Mouse (Mus musculus) heart, embryonic 12.5 days (tissue): ENCODE measurements around the gene Ppp6r3. TPM values are rescaled to one million over a fixed set of nuclear protein-coding genes. Genes with fewer than 3 reads are reported as not detected.
"Not testable (repeated sequence)": the region's sequence is repeated elsewhere in the genome, so short reads cannot be mapped to it uniquely, and the experiment has no call there.

ENCODE experiments used
- ATAC-seq: fragments of 200-750 bp; cut with Nextera tagmentation; 2 replicates; pipeline ENCODE4 v1.8.0; 2017; ENCODE audit warnings: moderate TSS enrichment, moderate library complexity; ENCODE audit not compliant: insufficient number of reproducible peaks, low FRiP score
- H3K27ac ChIP-seq: fragments of 300-500 bp; sonication (generic); 2 replicates; pipeline ENCODE4 v1.5.1; 2016; ENCODE audit warnings: mild to moderate bottlenecking, moderate library complexity; ENCODE audit not compliant: poor library complexity, severe bottlenecking
- H3K27me3 ChIP-seq: fragments of 300-500 bp; sonication (generic); replicated peaks from 2 replicates; pipeline ENCODE4 v1.6.1; 2016; ENCODE audit warnings: mild to moderate bottlenecking, moderate library complexity
- H3K36me3 ChIP-seq: fragments of 300-500 bp; sonication (generic); 2 replicates; pipeline ENCODE4 v1.6.1; 2016; ENCODE audit warnings: mild to moderate bottlenecking, moderate library complexity
- H3K4me1 ChIP-seq: fragments of 300-500 bp; sonication (generic); replicated peaks from 2 replicates; pipeline ENCODE4 v1.6.1; 2016; ENCODE audit warnings: mild to moderate bottlenecking
- H3K4me2 ChIP-seq: fragments of 300-500 bp; sonication (generic); 2 replicates; pipeline ENCODE4 v1.6.1; 2016; ENCODE audit warnings: mild to moderate bottlenecking, moderate library complexity
- H3K4me3 ChIP-seq: fragments of 300-500 bp; sonication (generic); 2 replicates; pipeline ENCODE4 v1.5.1; 2016; ENCODE audit warnings: mild to moderate bottlenecking
- H3K9ac ChIP-seq: fragments of 300-500 bp; sonication (generic); 2 replicates; pipeline ENCODE4 v1.6.1; 2016; ENCODE audit warnings: mild to moderate bottlenecking, moderate library complexity
- H3K9me3 ChIP-seq: fragments of 300-500 bp; sonication (generic); replicated peaks from 2 replicates; pipeline ENCODE4 v1.6.1; 2016; ENCODE audit warnings: mild to moderate bottlenecking, moderate library complexity
- WGBS: fragments of 180-500 bp; shearing (Covaris S2); methylation state at CpG from one replicate; pipeline ENCODE4 v1.1.7; 2016; 5-methylcytosine and 5-hydroxymethylcytosine counted together
- polyA plus RNA-seq: library from polyadenylated mRNA; unstranded; fragments of >200 nt; fragmentation: Nextera tagmentation; extraction: Ambion mirVana; gene quantifications from 2 replicates; pipeline ENCODE4 v1.2.1, GENCODE M21; 2016

Gene Ppp6r3
- polyA plus RNA-seq, 1 experiment from 2014 or later = 59.5 TPM

DNA sequence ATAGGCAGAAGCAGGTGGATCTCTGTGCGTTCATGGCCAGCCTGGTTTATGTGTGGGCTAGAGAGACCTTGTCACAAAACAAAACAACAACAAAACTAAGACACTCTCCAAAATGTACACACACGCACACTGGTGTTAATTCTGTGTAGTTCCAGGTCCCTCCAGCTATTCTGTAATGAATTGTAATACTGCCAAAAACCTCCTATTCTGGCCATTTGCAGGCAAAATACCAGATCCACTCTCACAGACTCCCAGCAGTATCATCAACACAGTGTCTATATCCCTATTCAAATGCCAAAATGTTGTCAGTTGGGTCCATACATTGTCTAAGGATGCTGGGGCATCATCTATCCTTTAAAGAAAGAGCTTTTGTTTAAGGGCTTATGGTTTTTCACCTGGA, 30.6 kb downstream of the Ppp6r3 start:
- Histone ChIP-seq H3K36me3 (peaks cover 26% of the 10 kb centered on the region), H3K9ac (no peak overlapping the region), H3K27me3 (no peaks in the 10 kb centered on the region), H3K4me3 (no peak overlapping the region), H3K4me1 (no peaks in the 10 kb centered on the region; the same call in none of the 2 replicates), H3K4me2 (no peak overlapping the region), H3K9me3 (no peaks in the 10 kb centered on the region), H3K27ac (no peak overlapping the region)
- 98% methylated on average over 2 of the region's 2 CpGs for WGBS
- no peak for ATAC-seq

DNA sequence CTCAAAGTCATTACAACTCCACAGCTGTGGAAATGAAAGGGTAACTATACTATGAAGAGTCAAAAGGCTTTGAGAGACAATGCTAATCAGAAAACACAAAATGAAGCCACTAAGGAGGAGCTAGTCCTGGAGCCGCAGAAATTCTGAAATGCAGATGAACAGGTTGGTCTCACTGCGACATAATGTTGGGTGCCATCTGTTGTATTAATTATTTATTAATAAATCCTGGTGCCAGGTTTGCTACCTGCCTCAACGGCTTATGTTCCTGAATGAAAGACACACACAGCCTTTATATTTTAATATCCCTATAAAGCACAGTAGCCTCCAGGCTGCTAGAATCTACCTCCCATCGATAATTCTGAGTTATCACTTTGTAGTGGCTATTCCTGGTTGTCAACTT, 33.0 kb downstream of the Ppp6r3 start:
- 91% methylated on average over 4 of the region's 4 CpGs for WGBS
- Histone ChIP-seq H3K9me3 (no peaks in the 10 kb centered on the region), H3K9ac (no peak overlapping the region), H3K4me2 (no peak overlapping the region), H3K4me1 (no peaks in the 10 kb centered on the region; the same call in none of the 2 replicates), H3K27ac (no peak overlapping the region), H3K27me3 (no peaks in the 10 kb centered on the region), H3K36me3 (peaks cover 24% of the 10 kb centered on the region), H3K4me3 (no peak overlapping the region)
- ATAC-seq = no peak

DNA sequence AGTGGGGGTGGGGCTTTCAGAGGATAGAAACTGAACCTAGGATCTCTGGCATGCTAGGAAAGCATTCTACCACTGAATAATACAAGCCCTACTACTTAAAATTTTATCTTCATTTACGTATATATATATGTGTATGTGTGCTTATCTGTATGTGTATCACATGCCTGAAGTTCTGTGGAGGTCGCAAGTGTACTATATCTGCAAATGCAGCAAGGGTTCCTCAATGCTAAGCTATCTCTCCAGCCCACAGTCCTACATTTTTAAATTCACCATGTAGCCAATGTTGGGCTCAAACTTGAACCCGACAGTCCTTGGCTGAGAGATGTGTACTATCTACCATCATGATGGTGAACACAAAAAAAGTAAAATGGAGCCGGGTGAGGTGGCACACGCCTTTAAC, 34.6 kb downstream of the Ppp6r3 start:
- no peak overlapping the region for H3K9ac ChIP-seq
- no peak for ATAC-seq
- 90% methylated on average over 5 of the region's 5 CpGs for WGBS
- H3K4me3 ChIP-seq = no peak overlapping the region
- H3K27me3 ChIP-seq = no peaks in the 10 kb centered on the region
- no peaks in the 10 kb centered on the region for H3K9me3 ChIP-seq
- H3K36me3 ChIP-seq = peaks cover 23% of the 10 kb centered on the region
- H3K27ac ChIP-seq = no peak overlapping the region
- no peak overlapping the region for H3K4me2 ChIP-seq
- H3K4me1 ChIP-seq = no peaks in the 10 kb centered on the region; the same call in 1 of the 2 replicates

DNA sequence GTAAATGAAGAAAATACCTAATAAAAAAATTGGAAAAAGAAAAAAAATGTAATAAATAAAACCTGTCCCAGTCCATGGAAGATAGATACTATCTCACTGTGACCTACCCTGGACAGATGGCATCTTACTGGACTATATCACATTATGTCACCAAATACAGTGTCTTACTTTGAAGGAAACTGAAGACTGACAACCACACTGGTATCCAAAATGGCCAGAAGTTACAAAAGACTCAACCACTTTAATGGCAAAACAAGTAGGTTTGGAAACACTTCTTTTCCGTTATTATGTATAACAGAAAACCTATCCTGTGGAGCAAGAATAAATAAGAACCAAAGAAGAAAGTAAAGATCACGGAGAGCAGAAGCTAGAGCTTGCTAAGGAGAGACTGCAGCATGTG, 35.3 kb downstream of the Ppp6r3 start:
- Histone ChIP-seq H3K36me3 (peaks cover 23% of the 10 kb centered on the region), H3K4me1 (peaks cover 7% of the 10 kb centered on the region; the same call in 1 of the 2 replicates), H3K27ac (no peak overlapping the region), H3K9ac (no peak overlapping the region), H3K9me3 (no peaks in the 10 kb centered on the region), H3K4me3 (no peak overlapping the region), H3K4me2 (no peak overlapping the region), H3K27me3 (no peaks in the 10 kb centered on the region)
- no peak for ATAC-seq
- WGBS = 94% methylated on average over 2 of the region's 2 CpGs

DNA sequence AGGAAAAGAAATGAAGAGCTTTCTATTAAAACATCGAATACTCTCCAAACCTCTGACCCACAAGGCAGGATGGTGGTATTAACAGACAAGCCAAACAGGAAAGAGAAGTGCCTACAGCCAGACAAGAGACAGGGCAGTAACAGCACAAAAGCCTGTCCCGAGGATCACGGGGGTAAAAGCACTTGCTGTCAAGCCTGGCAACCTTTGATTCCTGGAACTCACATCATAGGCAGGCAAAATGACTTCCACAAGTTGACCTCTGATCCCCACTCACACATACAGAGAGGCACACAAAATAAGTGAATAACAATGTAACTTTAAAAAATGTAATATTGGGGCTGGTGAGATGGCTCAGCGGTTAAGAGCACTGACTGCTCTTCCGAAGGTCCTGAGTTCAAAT, 36.1 kb downstream of the Ppp6r3 start:
- ATAC-seq = no peak
- peaks cover 15% of the 10 kb centered on the region for H3K4me1 ChIP-seq
- no peak overlapping the region for H3K9ac ChIP-seq
- WGBS = 88% methylated on average over 5 of the region's 5 CpGs
- no peak overlapping the region for H3K4me2 ChIP-seq
- no peak overlapping the region for H3K27ac ChIP-seq
- no peaks in the 10 kb centered on the region for H3K27me3 ChIP-seq
- peaks cover 23% of the 10 kb centered on the region for H3K36me3 ChIP-seq
- no peak overlapping the region for H3K4me3 ChIP-seq
- no peaks in the 10 kb centered on the region for H3K9me3 ChIP-seq

DNA sequence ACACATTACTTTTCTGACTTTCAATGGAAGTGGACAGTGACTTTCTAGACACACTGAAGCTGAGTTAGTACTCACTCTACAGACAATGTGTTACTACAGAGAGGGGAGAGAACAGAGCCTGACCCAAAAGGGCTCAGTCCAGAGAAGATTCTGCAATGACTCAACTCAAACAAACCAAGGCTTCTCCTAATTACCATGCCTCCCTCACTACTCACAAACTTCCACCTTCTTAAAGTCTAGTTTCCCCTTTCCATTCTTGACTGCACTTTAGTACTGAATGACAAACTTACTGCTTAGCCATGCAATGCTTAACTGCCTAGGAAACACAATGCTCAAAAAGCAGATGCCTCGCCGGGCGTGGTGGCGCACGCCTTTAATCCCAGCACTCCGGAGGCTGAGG, 37.9 kb downstream of the Ppp6r3 start:
- no peak overlapping the region for H3K4me2 ChIP-seq
- H3K9me3 ChIP-seq = no peaks in the 10 kb centered on the region
- 96% methylated on average over 6 of the region's 6 CpGs for WGBS
- H3K36me3 ChIP-seq = peaks cover 13% of the 10 kb centered on the region
- no peak overlapping the region for H3K4me3 ChIP-seq
- no peaks in the 10 kb centered on the region for H3K27me3 ChIP-seq
- H3K27ac ChIP-seq = no peak overlapping the region
- no peak overlapping the region for H3K9ac ChIP-seq
- ATAC-seq = no peak
- H3K4me1 ChIP-seq = peaks cover 24% of the 10 kb centered on the region

DNA sequence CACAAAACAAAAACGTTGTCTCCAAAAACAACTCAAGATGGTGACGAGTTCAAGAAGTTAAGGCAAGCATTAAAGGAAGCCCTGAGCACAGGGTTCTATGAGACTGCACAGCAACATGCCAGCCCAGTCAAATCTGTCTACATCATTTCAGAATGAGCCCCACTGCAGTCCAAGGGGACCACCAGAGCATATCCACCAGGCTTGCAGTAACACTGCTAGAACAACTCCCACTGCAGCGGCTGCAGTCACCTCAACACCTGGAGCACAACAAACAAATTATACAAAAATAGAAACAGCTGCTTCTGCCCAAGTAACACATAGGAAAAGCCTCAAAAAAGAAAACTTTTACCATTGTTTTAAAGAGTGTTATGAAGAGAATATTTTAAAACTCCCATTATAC, 40.6 kb downstream of the Ppp6r3 start:
- Histone ChIP-seq H3K36me3 (peaks cover 4% of the 10 kb centered on the region; the same call in 1 of the 2 replicates), H3K9ac (no peak overlapping the region), H3K4me3 (no peak overlapping the region), H3K9me3 (no peaks in the 10 kb centered on the region), H3K27ac (no peak overlapping the region), H3K4me1 (peaks cover 29% of the 10 kb centered on the region), H3K4me2 (no peak overlapping the region), H3K27me3 (no peaks in the 10 kb centered on the region)
- ATAC-seq = no peak
- WGBS = 65% methylated on average over 3 of the region's 3 CpGs

DNA sequence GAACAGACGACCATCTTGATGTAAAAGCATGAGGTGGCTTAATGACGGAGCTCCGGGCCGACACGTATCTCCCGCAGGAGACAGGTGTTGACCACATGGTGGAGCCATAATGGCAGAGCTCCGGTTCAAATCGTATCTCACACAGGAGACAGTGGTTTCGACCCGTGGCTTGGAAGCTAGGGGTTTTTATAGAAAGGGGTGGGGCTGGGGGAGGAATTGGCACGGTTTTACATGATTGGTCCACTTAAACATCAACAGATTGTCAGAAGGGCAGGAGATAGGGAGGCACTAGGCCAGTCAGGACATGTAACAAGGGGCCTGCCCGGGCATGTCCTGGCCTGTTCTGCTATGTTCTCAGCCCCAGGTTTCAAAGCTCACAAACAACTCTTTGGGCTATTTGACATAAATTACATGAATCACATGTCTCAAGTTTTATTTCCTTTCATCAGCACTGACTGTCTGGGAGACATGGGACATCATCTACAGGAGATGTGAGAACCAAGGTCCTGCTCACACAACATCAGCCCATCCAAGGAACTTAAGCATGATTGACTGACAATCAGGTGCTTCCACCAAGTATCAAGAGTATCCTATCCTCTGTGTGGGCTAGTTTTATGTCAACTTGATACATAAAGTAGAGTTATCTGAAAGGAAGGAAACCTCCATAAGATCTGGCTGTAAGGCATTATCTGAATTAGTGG, 42.1 kb downstream of the Ppp6r3 start:
- peaks cover 40% of the 10 kb centered on the region for H3K4me1 ChIP-seq
- not testable (repeated sequence) for H3K4me2 ChIP-seq, H3K27ac ChIP-seq, H3K36me3 ChIP-seq, ATAC-seq, H3K4me3 ChIP-seq, H3K27me3 ChIP-seq, H3K9me3 ChIP-seq, H3K9ac ChIP-seq
- 80% methylated on average over 12 of the region's 12 CpGs for WGBS

DNA sequence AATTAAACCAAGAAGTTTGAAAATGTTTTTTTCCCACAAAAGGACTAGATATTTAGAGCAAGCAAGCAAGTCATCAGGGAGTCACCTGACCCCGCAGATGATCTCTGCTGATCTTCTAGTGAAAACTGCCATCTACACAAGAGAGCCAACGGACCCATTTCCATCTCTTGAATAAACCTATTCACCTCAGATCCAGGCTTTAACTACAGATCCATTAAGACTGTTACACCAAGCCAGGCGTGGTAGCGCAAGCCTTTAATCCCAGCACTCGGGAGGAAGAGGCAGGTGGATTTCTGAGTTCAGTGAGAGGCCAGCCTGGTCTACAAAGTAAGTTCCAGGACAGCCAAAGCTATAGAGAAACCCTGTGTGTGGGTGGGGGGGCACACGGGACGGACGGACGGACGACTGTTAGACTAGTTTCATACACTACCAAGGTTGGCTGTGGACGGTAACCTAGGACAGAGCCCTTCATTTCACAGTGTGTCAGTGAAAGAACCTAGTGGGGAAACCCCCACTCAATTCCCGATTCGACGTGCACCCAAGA, 42.8 kb downstream of the Ppp6r3 start:
- peaks cover 40% of the 10 kb centered on the region for H3K4me1 ChIP-seq
- ATAC-seq = no peak
- H3K9ac ChIP-seq = no peak overlapping the region
- no peak overlapping the region for H3K4me2 ChIP-seq
- H3K36me3 ChIP-seq = 0 out of 2 replicates have a peak, but pooled peaks cover 3% of the 10 kb centered on the region
- no peaks in the 10 kb centered on the region for H3K9me3 ChIP-seq
- 97% methylated on average over 14 of the region's 14 CpGs for WGBS
- no peak overlapping the region for H3K27ac ChIP-seq
- H3K27me3 ChIP-seq = no peaks in the 10 kb centered on the region
- no peak overlapping the region for H3K4me3 ChIP-seq

DNA sequence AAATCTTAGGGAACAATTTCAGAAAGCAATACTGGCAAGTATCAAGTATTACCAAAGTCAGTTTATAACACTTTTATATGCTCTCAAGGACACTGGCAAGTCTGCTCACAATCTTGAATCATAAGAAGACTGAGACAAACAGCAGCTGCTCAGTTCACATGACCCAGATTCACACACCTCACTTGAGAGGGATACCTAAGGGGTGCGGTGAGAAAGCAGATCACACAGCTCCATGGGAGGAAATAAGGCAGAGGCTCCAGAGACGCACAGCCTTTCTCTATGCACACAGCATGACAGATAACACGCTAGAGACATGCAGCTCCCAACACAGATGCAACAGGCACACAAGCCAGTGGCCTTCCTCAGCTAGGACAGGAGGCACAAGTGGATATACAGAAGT, 45.8 kb downstream of the Ppp6r3 start:
- ATAC-seq = no peak
- peaks cover 23% of the 10 kb centered on the region for H3K36me3 ChIP-seq
- H3K27me3 ChIP-seq = no peaks in the 10 kb centered on the region
- H3K4me2 ChIP-seq = no peak overlapping the region
- WGBS = 69% methylated on average over 3 of the region's 3 CpGs
- H3K4me1 ChIP-seq = peaks cover 28% of the 10 kb centered on the region
- H3K9ac ChIP-seq = no peak overlapping the region
- no peaks in the 10 kb centered on the region for H3K9me3 ChIP-seq
- H3K27ac ChIP-seq = no peak overlapping the region
- H3K4me3 ChIP-seq = no peak overlapping the region

DNA sequence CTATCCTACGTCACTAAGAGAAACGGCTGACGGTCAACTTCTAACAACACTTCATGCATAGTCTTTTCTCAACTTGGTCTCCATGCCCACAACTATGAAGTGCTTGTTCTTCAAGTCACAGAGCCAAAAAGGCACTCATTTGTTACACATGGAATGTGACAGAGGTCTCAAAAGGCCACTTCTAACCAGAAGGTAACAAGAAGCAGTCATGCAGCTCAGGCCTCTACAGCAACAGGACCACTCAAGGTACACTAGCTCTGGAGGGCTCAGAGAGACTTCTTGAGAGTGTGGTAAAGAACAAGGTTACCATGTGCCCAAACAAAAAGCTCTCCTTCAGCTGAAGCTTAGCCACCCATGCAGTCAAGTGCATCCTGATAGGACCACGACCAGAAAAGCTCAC, 46.9 kb downstream of the Ppp6r3 start:
- ATAC-seq = no peak
- H3K9ac ChIP-seq = no peak overlapping the region
- 88% methylated on average over 4 of the region's 4 CpGs for WGBS
- no peak overlapping the region for H3K27ac ChIP-seq
- no peak overlapping the region for H3K4me3 ChIP-seq
- no peaks in the 10 kb centered on the region for H3K27me3 ChIP-seq
- H3K4me1 ChIP-seq = peaks cover 17% of the 10 kb centered on the region
- no peak overlapping the region for H3K4me2 ChIP-seq
- H3K36me3 ChIP-seq = peaks cover 29% of the 10 kb centered on the region
- H3K9me3 ChIP-seq = no peaks in the 10 kb centered on the region

DNA sequence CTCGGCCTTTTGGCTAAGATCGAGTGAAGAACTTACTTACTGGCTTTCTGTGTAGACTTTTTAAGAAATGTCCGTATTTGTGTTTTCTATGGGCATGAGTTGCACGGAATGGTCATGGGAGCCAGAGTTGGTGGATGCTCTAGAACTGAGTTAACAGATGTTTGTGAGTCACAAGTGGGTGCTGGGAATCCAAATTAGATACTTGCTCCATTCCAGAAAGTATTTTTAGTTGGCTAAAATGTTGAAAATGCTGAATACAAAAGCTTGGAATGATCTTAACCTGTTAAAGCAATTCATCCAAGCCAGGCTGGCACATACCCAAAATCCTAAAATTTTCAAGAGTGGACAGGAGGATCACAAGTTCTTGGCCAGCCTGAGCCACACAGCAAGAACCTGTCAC, 48.0 kb downstream of the Ppp6r3 start:
- Histone ChIP-seq H3K27ac (no peak overlapping the region), H3K4me2 (no peak overlapping the region), H3K4me3 (no peak overlapping the region), H3K27me3 (no peaks in the 10 kb centered on the region), H3K4me1 (peaks cover 15% of the 10 kb centered on the region), H3K36me3 (peaks cover 31% of the 10 kb centered on the region), H3K9me3 (no peaks in the 10 kb centered on the region), H3K9ac (no peak overlapping the region)
- no peak for ATAC-seq
- 98% methylated on average over 4 of the region's 4 CpGs for WGBS
